ENCODE assay signal across 24 mouse cellular contexts in genomic region chr10:4972026-4972425, GRCm38 (mm10).
"Had no signal": no experiment of that assay in that cellular context is flagged by ENCODE, and none has a peak within 500 bp of the region (broad histone marks: within the 10 kb centered on the region; RNA-seq: fewer than 3 reads in every experiment).

No protein-coding gene starts in this region.

- DNase-seq: gastrocnemius, postnatal 14 days; gastrocnemius, postnatal 36 days; heart, adult 11 months; heart, adult 2 months; heart, postnatal 14 days; heart, postnatal 36 days; kidney, adult 11 months; kidney, adult 2 months; kidney, adult 9 months; kidney, postnatal 10 days; kidney, postnatal 36 days; layer of hippocampus, adult 9-11 months; layer of hippocampus, postnatal 36 days had no signal

- H3K27ac ChIP-seq: heart, adult 2 months; heart, embryonic 13.5 days; heart, embryonic 15.5 days; hindbrain, embryonic 14.5 days; kidney, embryonic 15.5 days; limb, embryonic 13.5 days; limb, embryonic 15.5 days; liver, embryonic 12.5 days; liver, embryonic 14.5 days had no signal

- ATAC-seq: hindbrain, embryonic 16.5 days; intestine, embryonic 16.5 days; liver, embryonic 12.5 days had no signal

- H3K4me1 ChIP-seq: heart, embryonic 13.5 days; heart, embryonic 15.5 days; limb, embryonic 13.5 days; limb, embryonic 15.5 days; liver, embryonic 12.5 days had no signal

- H3K4me3 ChIP-seq: heart, adult 2 months; heart, embryonic 13.5 days; heart, embryonic 15.5 days; kidney, embryonic 15.5 days; limb, embryonic 13.5 days; limb, embryonic 15.5 days; liver, embryonic 12.5 days had no signal

- H3K9ac ChIP-seq: heart, embryonic 13.5 days; heart, embryonic 15.5 days; hindbrain, embryonic 14.5 days; kidney, embryonic 15.5 days; limb, embryonic 13.5 days; limb, embryonic 15.5 days; liver, embryonic 12.5 days; liver, embryonic 14.5 days had no signal

- H3K4me2 ChIP-seq: heart, embryonic 11.5 days; heart, embryonic 13.5 days; heart, embryonic 15.5 days; hindbrain, embryonic 14.5 days; kidney, embryonic 15.5 days; limb, embryonic 13.5 days; limb, embryonic 15.5 days; liver, embryonic 12.5 days had no signal

- H3K27me3 ChIP-seq: heart, embryonic 13.5 days; heart, embryonic 15.5 days; kidney, embryonic 15.5 days; limb, embryonic 13.5 days; limb, embryonic 15.5 days; liver, embryonic 12.5 days had no signal

- H3K36me3 ChIP-seq: heart, embryonic 13.5 days; heart, embryonic 15.5 days; kidney, embryonic 15.5 days; limb, embryonic 13.5 days; limb, embryonic 15.5 days; liver, embryonic 12.5 days had no signal

- H3K9me3 ChIP-seq: heart, embryonic 13.5 days; heart, embryonic 15.5 days; kidney, embryonic 15.5 days; limb, embryonic 13.5 days; limb, embryonic 15.5 days; liver, embryonic 12.5 days had no signal
